In the genomic region with DNA sequence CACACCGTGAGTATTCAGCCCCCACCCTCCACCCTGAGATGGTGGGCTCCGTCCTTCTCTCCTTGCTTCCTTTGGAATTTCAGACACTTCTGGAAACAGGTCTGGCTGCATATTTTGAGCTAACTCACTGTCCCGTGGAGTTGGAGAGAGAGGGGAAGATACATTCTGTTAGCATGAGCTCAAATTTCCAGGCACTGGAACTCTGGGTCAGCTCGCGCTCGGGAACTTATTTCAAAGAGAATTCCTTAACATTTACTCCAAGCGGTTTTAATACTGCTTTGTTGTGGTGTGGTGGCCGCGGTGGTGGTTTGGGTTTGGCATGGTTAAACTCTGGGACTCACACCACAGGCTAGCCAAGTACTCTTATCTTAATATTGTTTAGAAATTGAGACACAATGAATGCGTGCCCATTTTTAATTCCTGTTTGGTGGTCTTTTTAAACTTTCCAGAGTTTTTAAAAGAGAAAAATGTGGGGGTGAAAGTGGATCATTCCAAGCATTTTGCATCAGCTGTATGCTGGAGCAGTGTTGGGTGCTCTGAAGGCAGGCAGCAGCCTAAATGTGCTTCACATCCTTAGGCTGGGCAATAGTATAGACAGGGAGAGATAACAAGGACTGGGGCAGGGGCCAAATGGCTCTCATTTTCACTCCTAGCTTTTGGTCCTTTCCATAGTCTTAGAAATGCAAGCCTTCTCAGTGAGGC, we compare ENCODE assay signal across 8 mouse cellular contexts.
DNase-seq lines count a peak whose midpoint lies in the region; ATAC-seq and TF ChIP-seq lines count a peak whose summit lies in the region.

No protein-coding gene starts in this region.

- 2% methylated on average over 10 of the region's 10 CpGs for WGBS in lung, embryonic 15.5 days
- WGBS in forebrain, embryonic 16.5 days, result 23% methylated on average over 9 of the region's 10 CpGs
- 4% methylated on average over 10 of the region's 10 CpGs for WGBS in limb, embryonic 14.5 days
- WGBS in stomach, embryonic 14.5 days, result 3% methylated on average over 10 of the region's 10 CpGs

- H3K9me3 ChIP-seq in lung, embryonic 15.5 days, result no peaks in the 10 kb centered on the region
- no peaks in the 10 kb centered on the region for H3K9me3 ChIP-seq in forebrain, embryonic 16.5 days (ENCODE audit: control insufficient read depth, low read length)
- no peaks in the 10 kb centered on the region for H3K9me3 ChIP-seq in limb, embryonic 14.5 days (ENCODE audit: control insufficient read depth, low read length)
- no peaks in the 10 kb centered on the region for H3K9me3 ChIP-seq in stomach, embryonic 14.5 days (ENCODE audit: control insufficient read depth, low read depth, low read length)

- peaks cover 14% of the 10 kb centered on the region for H3K36me3 ChIP-seq in lung, embryonic 15.5 days
- no peaks in the 10 kb centered on the region for H3K36me3 ChIP-seq in forebrain, embryonic 16.5 days (ENCODE audit: control insufficient read depth, insufficient read depth)
- H3K36me3 ChIP-seq in limb, embryonic 14.5 days (ENCODE audit: control insufficient read depth, insufficient read depth, low read length), result peaks cover 27% of the 10 kb centered on the region
- peaks cover 14% of the 10 kb centered on the region for H3K36me3 ChIP-seq in stomach, embryonic 14.5 days (ENCODE audit: control insufficient read depth, insufficient read depth, low read length)

- TF ChIP-seq POLR2A in limb, embryonic 14.5 days (IDR thresholded peaks at IDR 0.05; ENCODE audit: borderline replicate concordance, extremely low read depth, insufficient read depth, insufficient read length), result no peak

- H3K27me3 ChIP-seq in lung, embryonic 15.5 days, result no peaks in the 10 kb centered on the region
- H3K27me3 ChIP-seq in forebrain, embryonic 16.5 days (replicated peaks; ENCODE audit: control insufficient read depth, insufficient read depth, low read length), result peaks cover 13% of the 10 kb centered on the region
- H3K27me3 ChIP-seq in limb, embryonic 14.5 days (ENCODE audit: control insufficient read depth, insufficient read depth, low read length), result no peaks in the 10 kb centered on the region
- no peaks in the 10 kb centered on the region for H3K27me3 ChIP-seq in stomach, embryonic 14.5 days (ENCODE audit: control insufficient read depth, insufficient read depth, low read length)

- H3K4me2 ChIP-seq in lung, embryonic 15.5 days, result peak overlapping the region; percentile 92
- peak overlapping the region; percentile 83 for H3K4me2 ChIP-seq in forebrain, embryonic 16.5 days (ENCODE audit: low read length)
- H3K4me2 ChIP-seq in limb, embryonic 14.5 days (replicated peaks; ENCODE audit: low read depth, low read length, severe bottlenecking), result peak overlapping the region; percentile 86
- H3K4me2 ChIP-seq in stomach, embryonic 14.5 days (replicated peaks; ENCODE audit: low read depth, low read length), result peak overlapping the region; percentile 82

- H3K4me3 ChIP-seq in lung, embryonic 15.5 days, result peak overlapping the region; percentile 48
- H3K4me3 ChIP-seq in forebrain, embryonic 16.5 days (replicated peaks; ENCODE audit: low read length), result peak overlapping the region; percentile 43
- H3K4me3 ChIP-seq in limb, embryonic 14.5 days (replicated peaks; ENCODE audit: low read length), result peak overlapping the region; percentile 47
- H3K4me3 ChIP-seq in stomach, embryonic 14.5 days (ENCODE audit: low read depth, low read length), result peak overlapping the region; percentile 41

- no peak for DNase-seq in lung, adult 18-20 months
- peak; percentile 61 for DNase-seq in limb, embryonic 14.5 days (ENCODE audit: low spot score)
- no peak for DNase-seq in frontal cortex, postnatal 25 days (ENCODE audit: low spot score in 2 of 2)
- DNase-seq in left cerebral cortex, postnatal 10 days (ENCODE audit: extremely low spot score in 1 of 2, low spot score in 2 of 2), result no peak
- no peak for DNase-seq in urinary bladder, adult 2 months (ENCODE audit: low spot score)

- ATAC-seq in lung, embryonic 15.5 days (ENCODE audit: borderline replicate concordance, extremely low read depth, low FRiP score, low TSS enrichment), result peak; percentile 70
- 0 out of 2 replicates have a peak, but pooled peaks have one; percentile 6 for ATAC-seq in forebrain, embryonic 16.5 days
- ATAC-seq in limb, embryonic 14.5 days (ENCODE audit: low FRiP score, low read depth), result peak; percentile 27; the same call in 1 of the 2 replicates
- peak; percentile 16; the same call in 1 of the 2 replicates for ATAC-seq in stomach, embryonic 14.5 days (ENCODE audit: insufficient number of reproducible peaks, insufficient read depth, low FRiP score, low read depth)

- H3K9ac ChIP-seq in lung, embryonic 15.5 days, result peak overlapping the region; percentile 42
- peak overlapping the region; percentile 52 for H3K9ac ChIP-seq in forebrain, embryonic 16.5 days (replicated peaks; ENCODE audit: low read depth, low read length)
- peak overlapping the region; percentile 68 for H3K9ac ChIP-seq in limb, embryonic 14.5 days (ENCODE audit: low read depth, low read length, severe bottlenecking)
- peak overlapping the region; percentile 43; the same call in 1 of the 2 replicates for H3K9ac ChIP-seq in stomach, embryonic 14.5 days (replicated peaks; ENCODE audit: low read depth, low read length)

- intact Hi-C loops in left cerebral cortex, postnatal 10 days (cut with DNase I), result no loop called here

- peaks cover 46% of the 10 kb centered on the region for H3K4me1 ChIP-seq in lung, embryonic 15.5 days
- H3K4me1 ChIP-seq in forebrain, embryonic 16.5 days (replicated peaks; ENCODE audit: control insufficient read depth, insufficient read depth, low read length), result peaks cover 23% of the 10 kb centered on the region
- H3K4me1 ChIP-seq in limb, embryonic 14.5 days (ENCODE audit: control insufficient read depth, insufficient read depth, low read length), result peaks cover 60% of the 10 kb centered on the region
- H3K4me1 ChIP-seq in stomach, embryonic 14.5 days (ENCODE audit: control insufficient read depth, insufficient read depth, low read length), result peaks cover 18% of the 10 kb centered on the region

- H3K27ac ChIP-seq in lung, embryonic 15.5 days, result peak overlapping the region; percentile 94
- H3K27ac ChIP-seq in forebrain, embryonic 16.5 days (ENCODE audit: low read length), result no peak overlapping the region
- peak overlapping the region; percentile 94 for H3K27ac ChIP-seq in limb, embryonic 14.5 days (replicated peaks; ENCODE audit: low read depth, low read length)
- peak overlapping the region; percentile 74 for H3K27ac ChIP-seq in stomach, embryonic 14.5 days (ENCODE audit: low read length)

Comparison
In these comparisons a context has a peak if more than half of its experiments do, and no peak if none do; other contexts are left out.
1. ATAC-seq: peak in every context shown above with its lines; median percentile 70 in lung, embryonic 15.5 days; 27 in limb, embryonic 14.5 days; 16 in stomach, embryonic 14.5 days; 6 in forebrain, embryonic 16.5 days.